ENCODE assay signal across 21 mouse cellular contexts in genomic region chr8:47843063-47843462, GRCm38 (mm10). TPM values are rescaled to one million over a fixed set of nuclear protein-coding genes. Genes with fewer than 3 reads are reported as not detected.
DNase-seq lines count a peak whose midpoint lies in the region; ATAC-seq and TF ChIP-seq lines count a peak whose summit lies in the region.
"Had no signal": no experiment of that assay in that cellular context is flagged by ENCODE, and none has a peak within 500 bp of the region (broad histone marks: within the 10 kb centered on the region; RNA-seq: fewer than 3 reads in every experiment).

No protein-coding gene starts in this region.

- no peak for ATAC-seq in forebrain, embryonic 13.5 days
- ATAC-seq in heart, postnatal 0 days (ENCODE audit: insufficient read depth, low read depth): peak; percentile 64; the same call in 1 of the 2 replicates
- ATAC-seq in midbrain, embryonic 16.5 days: no peak
- ATAC-seq in stomach, embryonic 14.5 days (ENCODE audit: insufficient number of reproducible peaks, insufficient read depth, low FRiP score, low read depth): peak; percentile 49; the same call in 1 of the 2 replicates

- no peak overlapping the region for H3K4me2 ChIP-seq in forebrain, embryonic 13.5 days
- no peak overlapping the region for H3K4me2 ChIP-seq in heart, postnatal 0 days (ENCODE audit: low read depth, low read length)
- H3K4me2 ChIP-seq in midbrain, embryonic 16.5 days (ENCODE audit: low read length): no peak overlapping the region
- no peak overlapping the region for H3K4me2 ChIP-seq in stomach, embryonic 14.5 days (replicated peaks; ENCODE audit: low read depth, low read length)
- H3K4me2 ChIP-seq: heart, embryonic 13.5 days; limb, embryonic 12.5 days; liver, embryonic 15.5 days had no signal

- H3K36me3 ChIP-seq in forebrain, embryonic 10.5 days (replicated peaks): peaks cover 87% of the 10 kb centered on the region
- H3K36me3 ChIP-seq in forebrain, embryonic 13.5 days (ENCODE audit: poor library complexity, severe bottlenecking): peaks cover 22% of the 10 kb centered on the region
- H3K36me3 ChIP-seq in heart, postnatal 0 days (replicated peaks; ENCODE audit: control insufficient read depth, insufficient read depth, low read length): peaks cover 86% of the 10 kb centered on the region
- H3K36me3 ChIP-seq in midbrain, embryonic 10.5 days: peaks cover 78% of the 10 kb centered on the region
- H3K36me3 ChIP-seq in midbrain, embryonic 16.5 days (ENCODE audit: control insufficient read depth, insufficient read depth, low read length): peaks cover 6% of the 10 kb centered on the region; the same call in 1 of the 2 replicates
- H3K36me3 ChIP-seq in stomach, embryonic 14.5 days (ENCODE audit: control insufficient read depth, insufficient read depth, low read length): peaks cover 37% of the 10 kb centered on the region

- TF ChIP-seq CTCF in heart, postnatal 0 days (IDR thresholded peaks at IDR 0.05; ENCODE audit: low read depth): peak; percentile 28

- no peak for DNase-seq in forebrain, embryonic 10.5 days (ENCODE audit: extremely low spot score, low spot score)
- peak; percentile 11 for DNase-seq in heart, postnatal 0 days (ENCODE audit: low spot score)
- no peak for DNase-seq in heart, adult 18-20 months
- no peak for DNase-seq in midbrain, embryonic 10.5 days (ENCODE audit: low spot score)
- no peak for DNase-seq in neural tube, embryonic 10.5 days (ENCODE audit: extremely low spot score, low spot score)
- DNase-seq: B cell, adult 2 months; cerebellum, adult 18-20 months; kidney, postnatal 14 days; lung, postnatal 36 days; spleen, adult 18-20 months; thymus, postnatal 4 days had no signal

- no peaks in the 10 kb centered on the region for H3K4me1 ChIP-seq in forebrain, embryonic 10.5 days
- H3K4me1 ChIP-seq in forebrain, embryonic 13.5 days: no peaks in the 10 kb centered on the region
- H3K4me1 ChIP-seq in heart, postnatal 0 days (ENCODE audit: control insufficient read depth, insufficient read depth): no peaks in the 10 kb centered on the region
- no peaks in the 10 kb centered on the region for H3K4me1 ChIP-seq in midbrain, embryonic 10.5 days
- no peaks in the 10 kb centered on the region for H3K4me1 ChIP-seq in midbrain, embryonic 16.5 days (ENCODE audit: control insufficient read depth, insufficient read depth, low read length)
- H3K4me1 ChIP-seq in stomach, embryonic 14.5 days (ENCODE audit: control insufficient read depth, insufficient read depth, low read length): no peaks in the 10 kb centered on the region
- H3K4me1 ChIP-seq: heart, embryonic 13.5 days; liver, embryonic 15.5 days had no signal

- WGBS in forebrain, embryonic 10.5 days: 93% methylated on average over 7 of the region's 7 CpGs
- 85% methylated on average over 7 of the region's 7 CpGs for WGBS in forebrain, embryonic 13.5 days
- WGBS in heart, postnatal 0 days: 61% methylated on average over 7 of the region's 7 CpGs
- 80% methylated on average over 7 of the region's 7 CpGs for WGBS in midbrain, embryonic 10.5 days
- 83% methylated on average over 7 of the region's 7 CpGs for WGBS in midbrain, embryonic 16.5 days
- WGBS in stomach, embryonic 14.5 days: 81% methylated on average over 7 of the region's 7 CpGs

- no peak overlapping the region for H3K9ac ChIP-seq in forebrain, embryonic 13.5 days
- H3K9ac ChIP-seq in heart, postnatal 0 days (replicated peaks; ENCODE audit: low read depth, low read length): no peak overlapping the region
- no peak overlapping the region for H3K9ac ChIP-seq in midbrain, embryonic 16.5 days (ENCODE audit: low read depth, low read length)
- no peak overlapping the region for H3K9ac ChIP-seq in stomach, embryonic 14.5 days (replicated peaks; ENCODE audit: low read depth, low read length)
- H3K9ac ChIP-seq: heart, embryonic 13.5 days; limb, embryonic 12.5 days; liver, embryonic 15.5 days had no signal

- no peaks in the 10 kb centered on the region for H3K27me3 ChIP-seq in forebrain, embryonic 10.5 days (ENCODE audit: poor library complexity, severe bottlenecking)
- no peaks in the 10 kb centered on the region for H3K27me3 ChIP-seq in forebrain, embryonic 13.5 days
- H3K27me3 ChIP-seq in heart, postnatal 0 days (ENCODE audit: control insufficient read depth, insufficient read depth, low read length): no peaks in the 10 kb centered on the region
- H3K27me3 ChIP-seq in midbrain, embryonic 10.5 days (ENCODE audit: low read depth, poor library complexity, severe bottlenecking): no peaks in the 10 kb centered on the region
- no peaks in the 10 kb centered on the region for H3K27me3 ChIP-seq in midbrain, embryonic 16.5 days (ENCODE audit: control insufficient read depth, insufficient read depth, low read depth, low read length)
- H3K27me3 ChIP-seq in stomach, embryonic 14.5 days (ENCODE audit: control insufficient read depth, insufficient read depth, low read length): no peaks in the 10 kb centered on the region
- H3K27me3 ChIP-seq: heart, embryonic 13.5 days; limb, embryonic 12.5 days; liver, embryonic 15.5 days had no signal

- 0 out of 2 replicates have a peak overlapping the region, but pooled peaks have one; percentile 46 for H3K27ac ChIP-seq in forebrain, embryonic 10.5 days
- no peak overlapping the region for H3K27ac ChIP-seq in forebrain, embryonic 13.5 days
- no peak overlapping the region for H3K27ac ChIP-seq in heart, postnatal 0 days (ENCODE audit: low read depth)
- 0 out of 2 replicates have a peak overlapping the region, but pooled peaks have one; percentile 18 for H3K27ac ChIP-seq in midbrain, embryonic 10.5 days (replicated peaks)
- H3K27ac ChIP-seq in midbrain, embryonic 16.5 days (ENCODE audit: low read length): no peak overlapping the region
- no peak overlapping the region for H3K27ac ChIP-seq in stomach, embryonic 14.5 days (ENCODE audit: low read length)
- H3K27ac ChIP-seq: heart, embryonic 13.5 days; limb, embryonic 12.5 days; liver, embryonic 15.5 days had no signal

- no peak for TF ChIP-seq EP300 in heart, postnatal 0 days (IDR thresholded peaks at IDR 0.05; ENCODE audit: low read depth)

- 0 out of 2 replicates have a peak, but pooled peaks cover 3% of the 10 kb centered on the region for H3K9me3 ChIP-seq in forebrain, embryonic 10.5 days
- 0 out of 2 replicates have a peak, but pooled peaks cover 6% of the 10 kb centered on the region for H3K9me3 ChIP-seq in forebrain, embryonic 13.5 days (replicated peaks)
- no peaks in the 10 kb centered on the region; the same call in 1 of the 2 replicates for H3K9me3 ChIP-seq in heart, postnatal 0 days (replicated peaks; ENCODE audit: control insufficient read depth, low read length)
- peaks cover 6% of the 10 kb centered on the region; the same call in 1 of the 2 replicates for H3K9me3 ChIP-seq in midbrain, embryonic 10.5 days (replicated peaks)
- H3K9me3 ChIP-seq in midbrain, embryonic 16.5 days (replicated peaks; ENCODE audit: control insufficient read depth, low read length, poor library complexity, severe bottlenecking): no peaks in the 10 kb centered on the region
- peaks cover 4% of the 10 kb centered on the region; the same call in 1 of the 2 replicates for H3K9me3 ChIP-seq in stomach, embryonic 14.5 days (ENCODE audit: control insufficient read depth, low read depth, low read length)
- H3K9me3 ChIP-seq: liver, embryonic 15.5 days had no signal

- no peak overlapping the region for H3K4me3 ChIP-seq in forebrain, embryonic 10.5 days
- H3K4me3 ChIP-seq in forebrain, embryonic 13.5 days: no peak overlapping the region
- H3K4me3 ChIP-seq in heart, postnatal 0 days (ENCODE audit: low read depth, low read length): no peak overlapping the region
- H3K4me3 ChIP-seq in midbrain, embryonic 10.5 days: no peak overlapping the region
- H3K4me3 ChIP-seq in midbrain, embryonic 16.5 days (ENCODE audit: low read depth, low read length): no peak overlapping the region
- H3K4me3 ChIP-seq in stomach, embryonic 14.5 days (ENCODE audit: low read depth, low read length): no peak overlapping the region
- H3K4me3 ChIP-seq: heart, embryonic 13.5 days; limb, embryonic 12.5 days; liver, embryonic 15.5 days had no signal

RNA-seq across cellular contexts. Expression of gene Cldn22, which starts 18.8 kb away (rescaled TPM):
- polyA plus RNA-seq in forebrain, embryonic 10.5 days (2016; fragmentation: Nextera tagmentation; extraction: Ambion mirVana): not detected in 2 replicates
- polyA plus RNA-seq in forebrain, embryonic 13.5 days (2015; fragmentation: Nextera tagmentation; extraction: Ambion mirVana): not detected in 2 replicates
- not detected in 2 replicates for total RNA-seq in heart, postnatal 0 days (2014; rRNA removed; ENCODE audit: low replicate concordance)
- polyA plus RNA-seq in heart, postnatal 0 days (2015; fragmentation: Nextera tagmentation; extraction: Ambion mirVana): not detected in 2 replicates
- under 1 TPM in 1 of 2 experiments, not detected in 1; 0.49 TPM for total RNA-seq in heart, adult 18-20 months (2021)
- not detected in 2 replicates for polyA plus RNA-seq in midbrain, embryonic 10.5 days (2016; fragmentation: Nextera tagmentation; extraction: Ambion mirVana)
- polyA plus RNA-seq in midbrain, embryonic 16.5 days (2015; fragmentation: Nextera tagmentation; extraction: Ambion mirVana): not detected in 2 replicates
- polyA plus RNA-seq in stomach, embryonic 14.5 days (2014; fragmentation: Nextera tagmentation; extraction: Ambion mirVana): not detected in 2 replicates
- total RNA-seq: MEL had no signal
- polyA plus RNA-seq: heart, embryonic 13.5 days; limb, embryonic 12.5 days; liver, embryonic 15.5 days; neural tube, embryonic 14.5 days had no signal

RNA-seq across cellular contexts. Expression of gene Cldn24, which starts 21.1 kb away (rescaled TPM):
- polyA plus RNA-seq in forebrain, embryonic 10.5 days (2016; fragmentation: Nextera tagmentation; extraction: Ambion mirVana): not detected in 2 replicates
- not detected in 2 replicates for polyA plus RNA-seq in forebrain, embryonic 13.5 days (2015; fragmentation: Nextera tagmentation; extraction: Ambion mirVana)
- not detected in 2 replicates for total RNA-seq in heart, postnatal 0 days (2014; rRNA removed; ENCODE audit: low replicate concordance)
- polyA plus RNA-seq in heart, postnatal 0 days (2015; fragmentation: Nextera tagmentation; extraction: Ambion mirVana): not detected in 2 replicates
- total RNA-seq in heart, adult 18-20 months (2021): not detected
- polyA plus RNA-seq in midbrain, embryonic 10.5 days (2016; fragmentation: Nextera tagmentation; extraction: Ambion mirVana): not detected in 2 replicates
- not detected in 2 replicates for polyA plus RNA-seq in midbrain, embryonic 16.5 days (2015; fragmentation: Nextera tagmentation; extraction: Ambion mirVana)
- not detected in 2 replicates for polyA plus RNA-seq in stomach, embryonic 14.5 days (2014; fragmentation: Nextera tagmentation; extraction: Ambion mirVana)
- total RNA-seq: layer of hippocampus, postnatal 25 days; MEL had no signal
- polyA plus RNA-seq: cortical plate, adult 2 months; heart, embryonic 13.5 days; limb, embryonic 12.5 days; liver, embryonic 15.5 days; neural tube, embryonic 14.5 days had no signal

Comparison
In these comparisons a context has a peak if more than half of its experiments do, and no peak if none do; other contexts are left out.
1. H3K27ac ChIP-seq: peak in forebrain, embryonic 10.5 days (single experiment) and midbrain, embryonic 10.5 days (single experiment); none in forebrain, embryonic 13.5 days (single experiment), heart, postnatal 0 days (single experiment), midbrain, embryonic 16.5 days (single experiment) and stomach, embryonic 14.5 days (single experiment).
2. ATAC-seq: peak in heart, postnatal 0 days (single experiment) and stomach, embryonic 14.5 days (single experiment); none in forebrain, embryonic 13.5 days (single experiment) and midbrain, embryonic 16.5 days (single experiment).